8 mouse cellular contexts compared by ENCODE assay signal in the genomic region with DNA sequence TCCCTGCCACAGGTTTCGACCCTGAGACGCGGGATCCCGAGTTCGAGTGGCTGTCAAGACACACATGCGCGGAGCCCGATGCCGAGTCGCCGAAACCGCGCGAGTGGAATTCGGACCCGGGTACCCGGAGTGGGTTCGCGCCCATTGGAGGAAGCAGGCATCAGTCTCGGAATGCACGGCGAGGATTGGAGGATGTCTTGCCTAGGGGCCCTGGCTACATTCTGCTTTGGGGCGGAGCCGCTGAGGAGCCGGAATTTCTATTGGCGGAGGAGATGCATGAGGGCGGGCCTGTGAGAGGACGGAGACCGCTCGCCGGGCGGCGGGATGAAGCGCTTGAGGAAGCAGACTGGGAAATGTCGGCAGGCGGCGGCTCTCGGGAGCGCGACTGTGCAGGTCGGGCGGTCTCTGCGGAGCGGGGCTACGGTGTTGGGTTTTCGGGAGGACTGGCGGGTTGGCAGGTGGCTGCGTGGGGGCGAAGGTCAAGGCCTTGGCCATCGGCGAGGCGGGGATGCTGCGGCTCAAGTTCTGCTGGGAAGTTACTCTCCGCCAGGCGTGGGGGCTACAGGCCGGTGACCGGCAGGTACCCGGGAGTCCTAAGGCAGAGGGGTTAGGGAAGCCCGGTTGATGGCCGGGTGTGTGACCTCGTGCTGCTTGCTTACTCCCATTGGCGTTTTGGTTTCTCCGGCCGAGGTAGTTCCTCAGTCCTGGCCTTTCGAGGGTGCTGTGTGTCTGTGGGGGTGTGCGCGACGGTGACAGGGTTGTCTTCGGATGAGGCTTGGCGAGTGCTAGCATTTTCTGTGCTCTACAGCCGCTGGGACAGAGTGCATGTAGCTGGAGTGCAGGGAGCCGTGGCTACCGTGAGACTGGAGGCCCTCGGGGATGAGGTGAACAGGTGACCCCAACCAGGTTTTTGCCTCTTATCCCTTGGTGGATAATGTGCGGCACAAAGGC. TPM values are rescaled to one million over a fixed set of nuclear protein-coding genes. Genes with fewer than 3 reads are reported as not detected.
DNase-seq lines count a peak whose midpoint lies in the region; ATAC-seq and TF ChIP-seq lines count a peak whose summit lies in the region.

No protein-coding gene starts in this region.

- H3K9me3 ChIP-seq in MEL (replicated peaks; ENCODE audit: insufficient read depth, low read length): no peaks in the 10 kb centered on the region
- no peaks in the 10 kb centered on the region for H3K9me3 ChIP-seq in lung, embryonic 16.5 days (ENCODE audit: control insufficient read depth, low read length)

- under 1% methylated on average over 74 of the region's 75 CpGs for WGBS in cerebellum, adult 2 months
- WGBS in lung, embryonic 16.5 days: under 1% methylated on average over 75 of the region's 75 CpGs

- no peaks in the 10 kb centered on the region for H3K27me3 ChIP-seq in MEL (ENCODE audit: control insufficient read depth in 1 of 2, insufficient read depth in 2 of 2, low read length in 2 of 2)
- no peaks in the 10 kb centered on the region for H3K27me3 ChIP-seq in cerebellum, adult 2 months (ENCODE audit: control insufficient read depth, insufficient read depth, low read length)
- H3K27me3 ChIP-seq in lung, embryonic 16.5 days (ENCODE audit: control insufficient read depth, insufficient read depth, low read depth, low read length): no peaks in the 10 kb centered on the region

- no peak for TF ChIP-seq RAD21 in MEL (IDR thresholded peaks at IDR 0.05; ENCODE audit: low read depth, low read length)

- H3K27ac ChIP-seq in MEL (ENCODE audit: control insufficient read depth, low read depth, low read length): peak overlapping the region; percentile 89
- no peak overlapping the region for H3K27ac ChIP-seq in cerebellum, adult 2 months (ENCODE audit: insufficient read depth, low read length)
- peak overlapping the region; percentile 67 for H3K27ac ChIP-seq in lung, embryonic 16.5 days (ENCODE audit: low read length)

- no peak for TF ChIP-seq EP300 in MEL (IDR thresholded peaks at IDR 0.05; ENCODE audit: low read depth in 1 of 2, low read length in 2 of 2)

- DNase-seq in MEL (ENCODE audit: low read depth, low spot score): peak; percentile 98
- peak; percentile 99 for DNase-seq in cerebellum, adult 2 months
- DNase-seq in forelimb bud, embryonic 11.5 days (ENCODE audit: low read depth, low spot score): peak; percentile 97
- DNase-seq in layer of hippocampus, adult 9-10 months (ENCODE audit: low spot score): peak; percentile 97
- DNase-seq in ovary, postnatal 10 days (ENCODE audit: low spot score): peak; percentile 97
- DNase-seq in thymus, postnatal 10 days (ENCODE audit: low spot score in 2 of 2): peak; percentile 96 to 98

- peak overlapping the region; percentile 87 to 96 for H3K4me3 ChIP-seq in MEL (ENCODE audit: control insufficient read depth in 1 of 2, insufficient read depth in 1 of 2, low read depth in 2 of 2, low read length in 2 of 2)
- peak overlapping the region; percentile 61 for H3K4me3 ChIP-seq in cerebellum, adult 2 months (replicated peaks; ENCODE audit: insufficient read depth, low read depth, low read length)
- peak overlapping the region; percentile 83 for H3K4me3 ChIP-seq in lung, embryonic 16.5 days (ENCODE audit: low read length)

- H3K9ac ChIP-seq in MEL (ENCODE audit: control insufficient read depth, low read depth, low read length, poor library complexity, severe bottlenecking): peak overlapping the region; percentile 84
- H3K9ac ChIP-seq in lung, embryonic 16.5 days (ENCODE audit: low read length): peak overlapping the region; percentile 78

- no peak for TF ChIP-seq CTCF in MEL (IDR thresholded peaks at IDR 0.05 in 2 of 3, conservative IDR thresholded peaks at IDR 0.05 in 1 of 3; ENCODE audit: control insufficient read depth in 1 of 3, insufficient read depth in 1 of 3, low read depth in 2 of 3, low read length in 3 of 3, poor library complexity in 1 of 3, severe bottlenecking in 1 of 3)
- TF ChIP-seq CTCF in cerebellum, adult 2 months (IDR thresholded peaks at IDR 0.05; ENCODE audit: borderline replicate concordance, insufficient read depth, low read depth, low read length): no peak

- peak; percentile 77 to 81; a peak in 3 of 4 replicates for TF ChIP-seq POLR2A in MEL (IDR thresholded peaks at IDR 0.05; ENCODE audit: control insufficient read depth in 1 of 2, insufficient read depth in 1 of 2, low read depth in 1 of 2, low read length in 2 of 2, poor library complexity in 1 of 2)
- peak; percentile 25; the same call in 1 of the 2 replicates for TF ChIP-seq POLR2A in cerebellum, adult 2 months (IDR thresholded peaks at IDR 0.05; ENCODE audit: borderline replicate concordance, insufficient read depth, low read length)

- H3K36me3 ChIP-seq in MEL (ENCODE audit: control insufficient read depth in 1 of 2, insufficient read depth in 2 of 2, low read length in 2 of 2): peaks cover 0 to 33% of the 10 kb centered on the region in 2 experiments; a peak in 2 of 4 replicates
- no peaks in the 10 kb centered on the region for H3K36me3 ChIP-seq in lung, embryonic 16.5 days (ENCODE audit: control insufficient read depth, insufficient read depth, low read length)

- H3K79me2 ChIP-seq in MEL (ENCODE audit: control insufficient read depth, insufficient read depth, low read length, poor library complexity): peaks cover 41% of the 10 kb centered on the region

- ATAC-seq in hematopoietic stem cell, adult 5-6 weeks (replicated peaks in 1 of 2; ENCODE audit: insufficient read depth in 1 of 2, low FRiP score in 2 of 2, low TSS enrichment in 1 of 2, low read depth in 1 of 2, poor library complexity in 2 of 2, severe bottlenecking in 2 of 2): peak; percentile 98
- ATAC-seq in lung, embryonic 16.5 days (ENCODE audit: low read depth): peak; percentile 100

- H3K4me1 ChIP-seq in MEL (ENCODE audit: control insufficient read depth in 1 of 2, insufficient read depth in 2 of 2, low read length in 2 of 2): peaks cover 3 to 25% of the 10 kb centered on the region in 2 experiments
- peaks cover 7% of the 10 kb centered on the region for H3K4me1 ChIP-seq in cerebellum, adult 2 months (ENCODE audit: control insufficient read depth, insufficient read depth, low read length)
- H3K4me1 ChIP-seq in lung, embryonic 16.5 days (replicated peaks; ENCODE audit: control insufficient read depth, insufficient read depth, low read length): peaks cover 26% of the 10 kb centered on the region

- peak overlapping the region; percentile 89 for H3K4me2 ChIP-seq in lung, embryonic 16.5 days (ENCODE audit: low read depth, low read length)

TF ChIP-seq in MEL, 35 proteins besides CTCF, POLR2A, EP300 and RAD21 (continues in another document):
- TF ChIP-seq ZC3H11A (IDR thresholded peaks at IDR 0.05; ENCODE audit: low read depth, low read length) (no peak), MYB (IDR thresholded peaks at IDR 0.05; ENCODE audit: low read depth, low read length) (no peak), TCF12 (IDR thresholded peaks at IDR 0.05; ENCODE audit: low read depth, low read length) (peak; percentile 43), NRF1 (IDR thresholded peaks at IDR 0.05; ENCODE audit: insufficient read depth, low read depth, low read length, poor library complexity, severe bottlenecking) (peak; percentile 66), ZMIZ1 (IDR thresholded peaks at IDR 0.05; ENCODE audit: low read depth, low read length) (peak; percentile 78), USF1 (IDR thresholded peaks at IDR 0.05; ENCODE audit: low read depth, low read length) (0 out of 2 replicates have a peak, but pooled peaks have one; percentile 23), HCFC1 (IDR thresholded peaks at IDR 0.05; ENCODE audit: low read depth, low read length) (peak; percentile 67; the same call in 1 of the 2 replicates), MEF2A (IDR thresholded peaks at IDR 0.05; ENCODE audit: extremely low read depth, insufficient replicate concordance, low read depth, low read length, poor library complexity, severe bottlenecking) (no peak), MAZ (IDR thresholded peaks at IDR 0.05; ENCODE audit: low read depth, low read length) (0 out of 2 replicates have a peak, but pooled peaks have one; percentile 32)

RNA-seq across cellular contexts. Expression of a gene that starts 9.9 kb away (rescaled TPM):
- total RNA-seq in MEL (2012; rRNA removed): 27.7 and 28.6 TPM in 2 replicates
- 10 to 100 TPM in 1 of 2 experiments, not detected in 1; 52.5 TPM for polyA plus RNA-seq in MEL (2012; ENCODE audit: insufficient read depth in 1 of 2, insufficient read length in 2 of 2, low read depth in 1 of 2, low replicate concordance in 2 of 2, missing spikeins in 1 of 2)
- polyA plus RNA-seq in cerebellum, adult 2 months (2012; rRNA removed): 92.4 and 102 TPM in 2 replicates
- 33.5 and 42.3 TPM in 2 replicates for total RNA-seq in hematopoietic stem cell, adult 5-6 weeks (2017)
- 36.0 and 40.3 TPM in 2 replicates for polyA plus RNA-seq in lung, embryonic 16.5 days (2015; fragmentation: Nextera tagmentation; extraction: Ambion mirVana)

RNA-seq across cellular contexts. Expression of a gene that starts 37.0 kb away (rescaled TPM):
- 136 and 144 TPM in 2 replicates for total RNA-seq in MEL (2012; rRNA removed)
- polyA plus RNA-seq in MEL (2012; ENCODE audit: insufficient read depth in 1 of 2, insufficient read length in 2 of 2, low read depth in 1 of 2, low replicate concordance in 2 of 2, missing spikeins in 1 of 2): 100 to 1,000 TPM; 127 to 295 TPM
- 40.5 and 45.2 TPM in 2 replicates for polyA plus RNA-seq in cerebellum, adult 2 months (2012; rRNA removed)
- 118 and 153 TPM in 2 replicates for total RNA-seq in hematopoietic stem cell, adult 5-6 weeks (2017)
- polyA plus RNA-seq in lung, embryonic 16.5 days (2015; fragmentation: Nextera tagmentation; extraction: Ambion mirVana): 122 and 134 TPM in 2 replicates

RNA-seq across cellular contexts. Expression of a gene that starts 50.3 kb away (rescaled TPM):
- 15.5 and 17.8 TPM in 2 replicates for total RNA-seq in MEL (2012; rRNA removed)
- polyA plus RNA-seq in MEL (2012; ENCODE audit: insufficient read depth in 1 of 2, insufficient read length in 2 of 2, low read depth in 1 of 2, low replicate concordance in 2 of 2, missing spikeins in 1 of 2): 10 to 100 TPM; 28.9 to 37.8 TPM
- 14.9 and 17.0 TPM in 2 replicates for polyA plus RNA-seq in cerebellum, adult 2 months (2012; rRNA removed)
- 24.5 and 35.9 TPM in 2 replicates for total RNA-seq in hematopoietic stem cell, adult 5-6 weeks (2017)
- polyA plus RNA-seq in lung, embryonic 16.5 days (2015; fragmentation: Nextera tagmentation; extraction: Ambion mirVana): 12.6 and 12.8 TPM in 2 replicates

RNA-seq across cellular contexts. Expression of a gene that starts 51.1 kb away (rescaled TPM):
- total RNA-seq in MEL (2012; rRNA removed): 5.6 TPM in 2 replicates
- 10 to 100 TPM in 1 of 2 experiments, not detected in 1; 13.8 TPM for polyA plus RNA-seq in MEL (2012; ENCODE audit: insufficient read depth in 1 of 2, insufficient read length in 2 of 2, low read depth in 1 of 2, low replicate concordance in 2 of 2, missing spikeins in 1 of 2)
- polyA plus RNA-seq in cerebellum, adult 2 months (2012; rRNA removed): 1.4 and 1.6 TPM in 2 replicates
- 9.7 and 15.5 TPM in 2 replicates for total RNA-seq in hematopoietic stem cell, adult 5-6 weeks (2017)
- 6.6 and 8.0 TPM in 2 replicates for polyA plus RNA-seq in lung, embryonic 16.5 days (2015; fragmentation: Nextera tagmentation; extraction: Ambion mirVana)

RNA-seq across cellular contexts. Expression of a gene that starts 58.2 kb away (rescaled TPM):
- 65.3 and 68.3 TPM in 2 replicates for total RNA-seq in MEL (2012; rRNA removed)
- 10 to 100 TPM in 1 of 2 experiments, not detected in 1; 86.9 TPM for polyA plus RNA-seq in MEL (2012; ENCODE audit: insufficient read depth in 1 of 2, insufficient read length in 2 of 2, low read depth in 1 of 2, low replicate concordance in 2 of 2, missing spikeins in 1 of 2)
- 19.2 and 19.4 TPM in 2 replicates for polyA plus RNA-seq in cerebellum, adult 2 months (2012; rRNA removed)
- 77.8 and 93.4 TPM in 2 replicates for total RNA-seq in hematopoietic stem cell, adult 5-6 weeks (2017)
- 52.9 and 59.5 TPM in 2 replicates for polyA plus RNA-seq in lung, embryonic 16.5 days (2015; fragmentation: Nextera tagmentation; extraction: Ambion mirVana)
